22 mouse cellular contexts compared by ENCODE assay signal in the genomic region with DNA sequence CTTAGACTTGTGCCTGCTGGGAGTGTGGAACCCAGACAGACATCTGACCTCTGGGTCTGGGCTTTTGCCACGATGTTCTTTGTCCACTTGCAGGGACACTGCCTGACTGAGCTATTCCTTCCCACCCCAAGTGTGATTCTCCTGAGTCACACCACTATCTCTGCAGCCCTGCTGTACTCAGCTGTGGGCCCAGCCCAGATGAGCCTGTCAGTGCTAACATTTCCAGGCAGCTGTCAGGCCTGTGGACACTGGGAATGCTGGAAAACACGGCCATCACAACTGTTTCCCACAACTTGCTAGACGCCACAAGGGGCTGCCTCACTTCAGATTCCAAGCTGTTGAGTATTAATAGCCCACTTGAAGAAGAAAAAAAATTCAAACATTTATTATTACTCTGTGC. TPM values are rescaled to one million over a fixed set of nuclear protein-coding genes. Genes with fewer than 3 reads are reported as not detected.
DNase-seq lines count a peak whose midpoint lies in the region; ATAC-seq and TF ChIP-seq lines count a peak whose summit lies in the region.
"Had no signal": no experiment of that assay in that cellular context is flagged by ENCODE, and none has a peak within 500 bp of the region (broad histone marks: within the 10 kb centered on the region; RNA-seq: fewer than 3 reads in every experiment).

No protein-coding gene starts in this region.

- DNase-seq in embryonic facial prominence, embryonic 14.5 days (ENCODE audit: low spot score): peak; percentile 61
- no peak for DNase-seq in embryonic facial prominence, embryonic 10.5 days (ENCODE audit: low spot score)
- DNase-seq in heart, postnatal 0 days (ENCODE audit: low spot score): peak; percentile 5
- DNase-seq in heart, adult 11 months: no peak
- no peak for DNase-seq in limb, embryonic 14.5 days (ENCODE audit: low spot score)
- no peak for DNase-seq in liver, postnatal 0 days
- no peak for DNase-seq in layer of hippocampus, adult 2 months (ENCODE audit: low spot score in 2 of 2)
- no peak for DNase-seq in kidney, adult 2 months
- DNase-seq: cerebellum, adult 11 months; cerebellum, postnatal 14 days; forebrain, postnatal 0 days; kidney, adult 18-20 months; lung, postnatal 10 days; right cerebral cortex, adult 18-20 months; thymus, postnatal 14 days had no signal

- no peak for TF ChIP-seq POLR2A in limb, embryonic 14.5 days (IDR thresholded peaks at IDR 0.05; ENCODE audit: borderline replicate concordance, extremely low read depth, insufficient read depth, insufficient read length)
- TF ChIP-seq POLR2A in kidney, adult 2 months (IDR thresholded peaks at IDR 0.05; ENCODE audit: low read depth, low read length): no peak

- H3K9ac ChIP-seq in embryonic facial prominence, embryonic 14.5 days (ENCODE audit: low read depth, low read length): no peak overlapping the region
- 0 out of 2 replicates have a peak overlapping the region, but pooled peaks have one; percentile 12 for H3K9ac ChIP-seq in heart, postnatal 0 days (replicated peaks; ENCODE audit: low read depth, low read length)
- H3K9ac ChIP-seq in limb, embryonic 14.5 days (ENCODE audit: low read depth, low read length, severe bottlenecking): no peak overlapping the region
- no peak overlapping the region for H3K9ac ChIP-seq in liver, postnatal 0 days (replicated peaks)
- H3K9ac ChIP-seq: forebrain, postnatal 0 days; hindbrain, embryonic 15.5 days; limb, embryonic 15.5 days had no signal

- WGBS in embryonic facial prominence, embryonic 14.5 days: 74% methylated on average over 3 of the region's 3 CpGs
- WGBS in embryonic facial prominence, embryonic 10.5 days: 83% methylated on average over 3 of the region's 3 CpGs
- 27% methylated on average over 3 of the region's 3 CpGs for WGBS in heart, postnatal 0 days
- 85% methylated on average over 3 of the region's 3 CpGs for WGBS in limb, embryonic 14.5 days
- 64% methylated on average over 3 of the region's 3 CpGs for WGBS in liver, postnatal 0 days (ENCODE audit: insufficient replicate concordance)
- 83% methylated on average over 3 of the region's 3 CpGs for WGBS in kidney, adult 2 months

- TF ChIP-seq EP300 in heart, postnatal 0 days (IDR thresholded peaks at IDR 0.05; ENCODE audit: low read depth): no peak
- TF ChIP-seq EP300 in liver, postnatal 0 days (IDR thresholded peaks at IDR 0.05; ENCODE audit: low read depth): peak; percentile 50

- H3K4me3 ChIP-seq in embryonic facial prominence, embryonic 14.5 days (ENCODE audit: low read depth, low read length): no peak overlapping the region
- H3K4me3 ChIP-seq in embryonic facial prominence, embryonic 10.5 days: no peak overlapping the region
- no peak overlapping the region for H3K4me3 ChIP-seq in heart, postnatal 0 days (ENCODE audit: low read depth, low read length)
- no peak overlapping the region for H3K4me3 ChIP-seq in limb, embryonic 14.5 days (replicated peaks; ENCODE audit: low read length)
- H3K4me3 ChIP-seq in liver, postnatal 0 days (ENCODE audit: low read depth, low read length): no peak overlapping the region
- no peak overlapping the region for H3K4me3 ChIP-seq in layer of hippocampus, adult 2 months
- H3K4me3 ChIP-seq in kidney, adult 2 months (ENCODE audit: insufficient read depth, low read depth, low read length): no peak overlapping the region
- H3K4me3 ChIP-seq: gastrocnemius, adult 2 months; hindbrain, embryonic 15.5 days; limb, embryonic 15.5 days had no signal

- TF ChIP-seq CTCF in heart, postnatal 0 days (IDR thresholded peaks at IDR 0.05; ENCODE audit: low read depth): 0 out of 2 replicates have a peak, but pooled peaks have one; percentile 3
- no peak for TF ChIP-seq CTCF in liver, postnatal 0 days (IDR thresholded peaks at IDR 0.05; ENCODE audit: low read depth)
- TF ChIP-seq CTCF in layer of hippocampus, adult 2 months (conservative IDR thresholded peaks at IDR 0.05): no peak
- TF ChIP-seq CTCF in kidney, adult 2 months (conservative IDR thresholded peaks at IDR 0.05; ENCODE audit: insufficient read depth, insufficient read length, low read depth, low read length): no peak

- no peak for ATAC-seq in embryonic facial prominence, embryonic 14.5 days (ENCODE audit: low read depth)
- peak; percentile 13; the same call in 1 of the 2 replicates for ATAC-seq in heart, postnatal 0 days (ENCODE audit: insufficient read depth, low read depth)
- peak; percentile 20; the same call in 1 of the 2 replicates for ATAC-seq in limb, embryonic 14.5 days (ENCODE audit: low FRiP score, low read depth)
- ATAC-seq in liver, postnatal 0 days: peak; percentile 68
- ATAC-seq: forebrain, postnatal 0 days; midbrain, embryonic 16.5 days had no signal

- no peak overlapping the region; the same call in 1 of the 2 replicates for H3K27ac ChIP-seq in embryonic facial prominence, embryonic 14.5 days (replicated peaks; ENCODE audit: low read depth, low read length)
- H3K27ac ChIP-seq in embryonic facial prominence, embryonic 10.5 days (replicated peaks): no peak overlapping the region
- H3K27ac ChIP-seq in heart, postnatal 0 days (ENCODE audit: low read depth): 0 out of 2 replicates have a peak overlapping the region, but pooled peaks have one; percentile 10
- no peak overlapping the region for H3K27ac ChIP-seq in limb, embryonic 14.5 days (replicated peaks; ENCODE audit: low read depth, low read length)
- H3K27ac ChIP-seq in liver, postnatal 0 days (ENCODE audit: low read depth): peak overlapping the region; percentile 41
- no peak overlapping the region for H3K27ac ChIP-seq in layer of hippocampus, adult 2 months
- no peak overlapping the region for H3K27ac ChIP-seq in kidney, adult 2 months (ENCODE audit: insufficient read depth, low read depth, low read length)
- H3K27ac ChIP-seq: gastrocnemius, adult 2 months; hindbrain, embryonic 15.5 days; limb, embryonic 15.5 days had no signal

- H3K9me3 ChIP-seq in embryonic facial prominence, embryonic 14.5 days (ENCODE audit: control insufficient read depth, low read length): no peaks in the 10 kb centered on the region
- H3K9me3 ChIP-seq in embryonic facial prominence, embryonic 10.5 days: no peaks in the 10 kb centered on the region
- H3K9me3 ChIP-seq in heart, postnatal 0 days (replicated peaks; ENCODE audit: control insufficient read depth, low read length): no peaks in the 10 kb centered on the region
- H3K9me3 ChIP-seq in limb, embryonic 14.5 days (ENCODE audit: control insufficient read depth, low read length): no peaks in the 10 kb centered on the region
- H3K9me3 ChIP-seq in liver, postnatal 0 days (ENCODE audit: low read length): no peaks in the 10 kb centered on the region
- H3K9me3 ChIP-seq: hindbrain, embryonic 15.5 days; limb, embryonic 15.5 days had no signal

- peaks cover 8% of the 10 kb centered on the region for H3K4me1 ChIP-seq in embryonic facial prominence, embryonic 14.5 days (ENCODE audit: control insufficient read depth, insufficient read depth, low read length)
- peaks cover 20% of the 10 kb centered on the region for H3K4me1 ChIP-seq in embryonic facial prominence, embryonic 10.5 days
- H3K4me1 ChIP-seq in heart, postnatal 0 days (ENCODE audit: control insufficient read depth, insufficient read depth): peaks cover 14% of the 10 kb centered on the region; the same call in 1 of the 2 replicates
- H3K4me1 ChIP-seq in limb, embryonic 14.5 days (ENCODE audit: control insufficient read depth, insufficient read depth, low read length): peaks cover 14% of the 10 kb centered on the region; the same call in 1 of the 2 replicates
- peaks cover 33% of the 10 kb centered on the region for H3K4me1 ChIP-seq in liver, postnatal 0 days (ENCODE audit: insufficient read depth)
- H3K4me1 ChIP-seq in kidney, adult 2 months (ENCODE audit: control insufficient read depth, insufficient read depth, low read length): peaks cover 4% of the 10 kb centered on the region; the same call in 1 of the 2 replicates

- no peak overlapping the region for H3K4me2 ChIP-seq in embryonic facial prominence, embryonic 14.5 days (ENCODE audit: low read depth, low read length)
- H3K4me2 ChIP-seq in heart, postnatal 0 days (ENCODE audit: low read depth, low read length): no peak overlapping the region
- H3K4me2 ChIP-seq in limb, embryonic 14.5 days (replicated peaks; ENCODE audit: low read depth, low read length, severe bottlenecking): no peak overlapping the region
- H3K4me2 ChIP-seq in liver, postnatal 0 days (ENCODE audit: low read depth, low read length): no peak overlapping the region
- H3K4me2 ChIP-seq: hindbrain, embryonic 15.5 days; limb, embryonic 15.5 days had no signal

- H3K36me3 ChIP-seq in embryonic facial prominence, embryonic 14.5 days (ENCODE audit: control insufficient read depth, insufficient read depth, low read length): no peaks in the 10 kb centered on the region
- no peaks in the 10 kb centered on the region for H3K36me3 ChIP-seq in embryonic facial prominence, embryonic 10.5 days (replicated peaks)
- H3K36me3 ChIP-seq in heart, postnatal 0 days (replicated peaks; ENCODE audit: control insufficient read depth, insufficient read depth, low read length): no peaks in the 10 kb centered on the region
- H3K36me3 ChIP-seq in limb, embryonic 14.5 days (ENCODE audit: control insufficient read depth, insufficient read depth, low read length): no peaks in the 10 kb centered on the region
- no peaks in the 10 kb centered on the region for H3K36me3 ChIP-seq in liver, postnatal 0 days (replicated peaks; ENCODE audit: insufficient read depth, low read length)
- no peaks in the 10 kb centered on the region for H3K36me3 ChIP-seq in kidney, adult 2 months (ENCODE audit: control insufficient read depth, insufficient read depth, low read length)
- H3K36me3 ChIP-seq: hindbrain, embryonic 15.5 days; limb, embryonic 15.5 days had no signal

- H3K27me3 ChIP-seq in embryonic facial prominence, embryonic 14.5 days (replicated peaks; ENCODE audit: control insufficient read depth, insufficient read depth, low read length): no peaks in the 10 kb centered on the region
- peaks cover 2% of the 10 kb centered on the region; the same call in 1 of the 2 replicates for H3K27me3 ChIP-seq in embryonic facial prominence, embryonic 10.5 days (replicated peaks; ENCODE audit: low read depth, poor library complexity, severe bottlenecking)
- H3K27me3 ChIP-seq in heart, postnatal 0 days (ENCODE audit: control insufficient read depth, insufficient read depth, low read length): no peaks in the 10 kb centered on the region
- no peaks in the 10 kb centered on the region for H3K27me3 ChIP-seq in limb, embryonic 14.5 days (ENCODE audit: control insufficient read depth, insufficient read depth, low read length)
- H3K27me3 ChIP-seq in liver, postnatal 0 days (ENCODE audit: insufficient read depth, low read length): no peaks in the 10 kb centered on the region
- H3K27me3 ChIP-seq in kidney, adult 2 months (replicated peaks; ENCODE audit: control insufficient read depth, insufficient read depth, low read length): no peaks in the 10 kb centered on the region

RNA-seq across cellular contexts. Expression of gene Rrm2, which starts 5.0 kb away (rescaled TPM):
- 120 and 138 TPM in 2 replicates for polyA plus RNA-seq in embryonic facial prominence, embryonic 14.5 days (2014; fragmentation: Nextera tagmentation; extraction: Ambion mirVana)
- polyA plus RNA-seq in embryonic facial prominence, embryonic 10.5 days (2016; fragmentation: Nextera tagmentation; extraction: Ambion mirVana): 640 and 704 TPM in 2 replicates
- 76.8 and 78.0 TPM in 2 replicates for total RNA-seq in heart, postnatal 0 days (2014; rRNA removed; ENCODE audit: low replicate concordance)
- polyA plus RNA-seq in heart, postnatal 0 days (2015; fragmentation: Nextera tagmentation; extraction: Ambion mirVana): 81.8 and 90.3 TPM in 2 replicates
- polyA plus RNA-seq in limb, embryonic 14.5 days (2012; rRNA removed): 60.6 and 67.2 TPM in 2 replicates
- polyA plus RNA-seq in limb, embryonic 14.5 days (2014; fragmentation: Nextera tagmentation; extraction: Ambion mirVana): 128 and 135 TPM in 2 replicates
- polyA plus RNA-seq in liver, postnatal 0 days (2015; fragmentation: Nextera tagmentation; extraction: Ambion mirVana): 235 and 276 TPM in 2 replicates
- 1 to 10 TPM; 2.0 to 2.2 TPM for total RNA-seq in layer of hippocampus, adult 2 months (2021)
- polyA plus RNA-seq in kidney, adult 2 months (2012; rRNA removed): 1.3 and 1.6 TPM in 2 replicates

RNA-seq across cellular contexts. Expression of gene Cys1, which starts 21.4 kb away (rescaled TPM):
- polyA plus RNA-seq in embryonic facial prominence, embryonic 14.5 days (2014; fragmentation: Nextera tagmentation; extraction: Ambion mirVana): 6.1 and 7.1 TPM in 2 replicates
- 0.16 and 0.53 TPM in 2 replicates for polyA plus RNA-seq in embryonic facial prominence, embryonic 10.5 days (2016; fragmentation: Nextera tagmentation; extraction: Ambion mirVana)
- total RNA-seq in heart, postnatal 0 days (2014; rRNA removed; ENCODE audit: low replicate concordance): 2.5 and 3.8 TPM in 2 replicates
- 0.85 and 0.89 TPM in 2 replicates for polyA plus RNA-seq in heart, postnatal 0 days (2015; fragmentation: Nextera tagmentation; extraction: Ambion mirVana)
- 11.3 and 13.6 TPM in 2 replicates for polyA plus RNA-seq in limb, embryonic 14.5 days (2012; rRNA removed)
- polyA plus RNA-seq in limb, embryonic 14.5 days (2014; fragmentation: Nextera tagmentation; extraction: Ambion mirVana): 8.9 and 11.2 TPM in 2 replicates
- 0.31 and 0.50 TPM in 2 replicates for polyA plus RNA-seq in liver, postnatal 0 days (2015; fragmentation: Nextera tagmentation; extraction: Ambion mirVana)
- 10 to 100 TPM; 22.8 to 28.6 TPM for total RNA-seq in layer of hippocampus, adult 2 months (2021)
- 71.1 and 93.2 TPM in 2 replicates for polyA plus RNA-seq in kidney, adult 2 months (2012; rRNA removed)
- total RNA-seq: granulocyte monocyte progenitor cell, adult 5-6 weeks; megakaryocyte-erythroid progenitor cell, adult 5-6 weeks; MEL had no signal

RNA-seq across cellular contexts. Expression of gene Klf11, which starts 51.9 kb away (rescaled TPM):
- polyA plus RNA-seq in embryonic facial prominence, embryonic 14.5 days (2014; fragmentation: Nextera tagmentation; extraction: Ambion mirVana): 12.1 and 16.3 TPM in 2 replicates
- polyA plus RNA-seq in embryonic facial prominence, embryonic 10.5 days (2016; fragmentation: Nextera tagmentation; extraction: Ambion mirVana): 10.3 and 10.5 TPM in 2 replicates
- 37.4 and 45.5 TPM in 2 replicates for total RNA-seq in heart, postnatal 0 days (2014; rRNA removed; ENCODE audit: low replicate concordance)
- polyA plus RNA-seq in heart, postnatal 0 days (2015; fragmentation: Nextera tagmentation; extraction: Ambion mirVana): 16.5 and 25.4 TPM in 2 replicates
- polyA plus RNA-seq in limb, embryonic 14.5 days (2012; rRNA removed): 12.1 and 15.6 TPM in 2 replicates
- polyA plus RNA-seq in limb, embryonic 14.5 days (2014; fragmentation: Nextera tagmentation; extraction: Ambion mirVana): 13.3 and 16.4 TPM in 2 replicates
- polyA plus RNA-seq in liver, postnatal 0 days (2015; fragmentation: Nextera tagmentation; extraction: Ambion mirVana): 4.0 and 5.3 TPM in 2 replicates
- 1 to 10 TPM; 3.9 to 4.4 TPM for total RNA-seq in layer of hippocampus, adult 2 months (2021)
- polyA plus RNA-seq in kidney, adult 2 months (2012; rRNA removed): 8.4 and 8.5 TPM in 2 replicates

Comparison
In these comparisons a context has a peak if more than half of its experiments do, and no peak if none do; other contexts are left out.
1. DNase-seq: peak in embryonic facial prominence, embryonic 14.5 days (single experiment) and heart, postnatal 0 days (single experiment); none in embryonic facial prominence, embryonic 10.5 days (single experiment), heart, adult 11 months (single experiment), limb, embryonic 14.5 days (single experiment), liver, postnatal 0 days (single experiment), layer of hippocampus, adult 2 months (0 of 2) and kidney, adult 2 months (single experiment).
2. H3K27ac ChIP-seq: peak in heart, postnatal 0 days (single experiment) and liver, postnatal 0 days (single experiment); none in embryonic facial prominence, embryonic 14.5 days (single experiment), embryonic facial prominence, embryonic 10.5 days (single experiment), limb, embryonic 14.5 days (single experiment), layer of hippocampus, adult 2 months (single experiment) and kidney, adult 2 months (single experiment).
3. RNA of gene Rrm2, which starts 5.0 kb away (polyA plus RNA-seq): 640 to 704 TPM in embryonic facial prominence, embryonic 10.5 days, 235 to 276 TPM in liver, postnatal 0 days, 60.6 to 135 TPM in limb, embryonic 14.5 days, 120 to 138 TPM in embryonic facial prominence, embryonic 14.5 days and 81.8 to 90.3 TPM in heart, postnatal 0 days; 1.3 to 1.6 TPM in kidney, adult 2 months; every median in the first group is over 10 times any median in the second.